ENCODE assay signal across 14 mouse cellular contexts in the genomic region with DNA sequence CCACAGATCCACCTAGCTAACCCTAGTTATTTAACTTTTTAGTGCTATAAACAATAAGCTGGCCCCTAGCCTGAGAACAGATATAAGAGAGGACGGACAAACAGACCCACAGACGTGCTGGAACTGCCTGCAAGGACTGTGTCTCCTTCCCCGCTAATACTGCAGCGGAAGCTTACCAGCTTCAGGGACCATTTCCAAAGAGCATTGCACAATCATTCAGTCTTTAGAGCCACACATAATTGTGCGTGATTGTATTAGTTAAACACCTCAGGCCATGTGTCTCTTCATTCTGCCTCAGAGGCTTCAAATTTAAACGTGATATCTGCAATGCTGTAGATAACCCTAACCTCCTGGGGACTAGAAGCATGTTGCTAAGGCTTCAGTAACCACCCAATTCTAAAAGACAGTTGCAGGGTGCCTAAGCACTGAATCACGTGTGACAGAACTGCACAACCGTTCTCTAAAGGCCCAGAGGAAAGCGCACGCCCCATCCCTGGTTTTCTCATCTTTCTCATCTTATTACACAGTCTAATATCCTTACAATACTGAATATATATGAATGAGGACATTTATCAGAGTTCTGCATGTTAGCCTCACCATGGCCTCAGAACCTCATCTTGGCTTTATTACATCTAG.
DNase-seq lines count a peak whose midpoint lies in the region; ATAC-seq and TF ChIP-seq lines count a peak whose summit lies in the region.
"Had no signal": no experiment of that assay in that cellular context is flagged by ENCODE, and none has a peak within 500 bp of the region (broad histone marks: within the 10 kb centered on the region; RNA-seq: fewer than 3 reads in every experiment).

No protein-coding gene starts in this region.

- no peak overlapping the region for H3K9ac ChIP-seq in heart, embryonic 12.5 days
- no peak overlapping the region for H3K9ac ChIP-seq in lung, postnatal 0 days (replicated peaks; ENCODE audit: low read depth)
- H3K9ac ChIP-seq in embryonic facial prominence, embryonic 14.5 days (ENCODE audit: low read depth, low read length), result no peak overlapping the region
- H3K9ac ChIP-seq in midbrain, postnatal 0 days (replicated peaks; ENCODE audit: low read length, poor library complexity, severe bottlenecking), result no peak overlapping the region
- H3K9ac ChIP-seq: heart, embryonic 15.5 days had no signal

- H3K27me3 ChIP-seq in heart, embryonic 12.5 days (replicated peaks), result no peaks in the 10 kb centered on the region
- no peaks in the 10 kb centered on the region for H3K27me3 ChIP-seq in lung, postnatal 0 days (replicated peaks; ENCODE audit: insufficient read depth, low read length)
- H3K27me3 ChIP-seq in embryonic facial prominence, embryonic 14.5 days (replicated peaks; ENCODE audit: control insufficient read depth, insufficient read depth, low read length), result no peaks in the 10 kb centered on the region
- no peaks in the 10 kb centered on the region for H3K27me3 ChIP-seq in midbrain, postnatal 0 days (ENCODE audit: insufficient read depth, low read length)
- H3K27me3 ChIP-seq: heart, embryonic 15.5 days had no signal

- no peak overlapping the region for H3K4me2 ChIP-seq in heart, embryonic 12.5 days
- no peak overlapping the region for H3K4me2 ChIP-seq in lung, postnatal 0 days (replicated peaks; ENCODE audit: low read depth, low read length)
- no peak overlapping the region for H3K4me2 ChIP-seq in embryonic facial prominence, embryonic 14.5 days (ENCODE audit: low read depth, low read length)
- no peak overlapping the region for H3K4me2 ChIP-seq in midbrain, postnatal 0 days (ENCODE audit: low read depth, low read length, poor library complexity, severe bottlenecking)
- H3K4me2 ChIP-seq: heart, embryonic 15.5 days had no signal

- WGBS in heart, embryonic 12.5 days, result 74% methylated on average over 10 of the region's 10 CpGs
- 59% methylated on average over 10 of the region's 10 CpGs for WGBS in lung, postnatal 0 days
- 64% methylated on average over 10 of the region's 10 CpGs for WGBS in embryonic facial prominence, embryonic 14.5 days
- 42% methylated on average over 10 of the region's 10 CpGs for WGBS in midbrain, postnatal 0 days

- no peak overlapping the region for H3K27ac ChIP-seq in heart, embryonic 12.5 days (ENCODE audit: poor library complexity, severe bottlenecking)
- no peak overlapping the region for H3K27ac ChIP-seq in lung, postnatal 0 days (ENCODE audit: low read length)
- no peak overlapping the region for H3K27ac ChIP-seq in embryonic facial prominence, embryonic 14.5 days (replicated peaks; ENCODE audit: low read depth, low read length)
- H3K27ac ChIP-seq in midbrain, postnatal 0 days (ENCODE audit: low read depth, low read length), result no peak overlapping the region
- H3K27ac ChIP-seq: heart, embryonic 15.5 days had no signal

- no peaks in the 10 kb centered on the region for H3K9me3 ChIP-seq in heart, embryonic 12.5 days (replicated peaks)
- no peaks in the 10 kb centered on the region for H3K9me3 ChIP-seq in lung, postnatal 0 days (ENCODE audit: low read length)
- no peaks in the 10 kb centered on the region for H3K9me3 ChIP-seq in embryonic facial prominence, embryonic 14.5 days (ENCODE audit: control insufficient read depth, low read length)
- H3K9me3 ChIP-seq in midbrain, postnatal 0 days (ENCODE audit: low read length), result no peaks in the 10 kb centered on the region
- H3K9me3 ChIP-seq: heart, embryonic 15.5 days had no signal

- no peak overlapping the region for H3K4me3 ChIP-seq in heart, embryonic 12.5 days
- H3K4me3 ChIP-seq in lung, postnatal 0 days (ENCODE audit: low read depth, low read length), result no peak overlapping the region
- H3K4me3 ChIP-seq in embryonic facial prominence, embryonic 14.5 days (ENCODE audit: low read depth, low read length), result no peak overlapping the region
- no peak overlapping the region for H3K4me3 ChIP-seq in midbrain, postnatal 0 days (ENCODE audit: low read depth, low read length)
- H3K4me3 ChIP-seq: heart, embryonic 15.5 days had no signal

- ATAC-seq in heart, embryonic 12.5 days (ENCODE audit: insufficient number of reproducible peaks, low FRiP score), result no peak
- ATAC-seq in lung, postnatal 0 days, result no peak
- ATAC-seq in embryonic facial prominence, embryonic 14.5 days (ENCODE audit: low read depth), result peak; percentile 26; the same call in 1 of the 2 replicates
- 0 out of 2 replicates have a peak, but pooled peaks have one; percentile 7 for ATAC-seq in midbrain, postnatal 0 days (ENCODE audit: low FRiP score)
- ATAC-seq: activated CD4-positive, CD25-positive, alpha-beta regulatory T cell, adult 4 months; CD4-positive, CD25-positive, alpha-beta regulatory T cell, adult 4 months had no signal

- no peaks in the 10 kb centered on the region for H3K4me1 ChIP-seq in heart, embryonic 12.5 days (replicated peaks)
- no peaks in the 10 kb centered on the region for H3K4me1 ChIP-seq in lung, postnatal 0 days (ENCODE audit: insufficient read depth, low read depth, low read length)
- peaks cover 6% of the 10 kb centered on the region; the same call in 1 of the 2 replicates for H3K4me1 ChIP-seq in embryonic facial prominence, embryonic 14.5 days (ENCODE audit: control insufficient read depth, insufficient read depth, low read length)
- no peaks in the 10 kb centered on the region for H3K4me1 ChIP-seq in midbrain, postnatal 0 days (ENCODE audit: insufficient read depth, low read length)
- H3K4me1 ChIP-seq: heart, embryonic 15.5 days had no signal

- DNase-seq in heart, adult 18-20 months, result peak; percentile 40 to 50
- peak; percentile 5 for DNase-seq in lung, postnatal 0 days (ENCODE audit: low spot score)
- no peak for DNase-seq in lung, postnatal 25 days (ENCODE audit: low spot score)
- no peak for DNase-seq in embryonic facial prominence, embryonic 14.5 days (ENCODE audit: low spot score)
- no peak for DNase-seq in midbrain, postnatal 0 days (ENCODE audit: low spot score)
- DNase-seq in yolk sac, embryonic 10.5 days (ENCODE audit: low spot score), result no peak
- DNase-seq: cerebellum, adult 9-11 months; kidney, adult 9 months; liver; thymus, adult 18-20 months had no signal

- H3K36me3 ChIP-seq in heart, embryonic 12.5 days, result 0 out of 2 replicates have a peak, but pooled peaks cover 3% of the 10 kb centered on the region
- no peaks in the 10 kb centered on the region for H3K36me3 ChIP-seq in lung, postnatal 0 days (ENCODE audit: insufficient read depth, low read length)
- no peaks in the 10 kb centered on the region for H3K36me3 ChIP-seq in embryonic facial prominence, embryonic 14.5 days (ENCODE audit: control insufficient read depth, insufficient read depth, low read length)
- no peaks in the 10 kb centered on the region for H3K36me3 ChIP-seq in midbrain, postnatal 0 days (ENCODE audit: insufficient read depth, low read length)
- H3K36me3 ChIP-seq: heart, embryonic 15.5 days had no signal

- TF ChIP-seq CTCF in lung, postnatal 0 days (IDR thresholded peaks at IDR 0.05), result no peak
- no peak for TF ChIP-seq CTCF in midbrain, postnatal 0 days (IDR thresholded peaks at IDR 0.05)

- no peak for TF ChIP-seq EP300 in lung, postnatal 0 days (IDR thresholded peaks at IDR 0.05)

Comparison
In these comparisons a context has a peak if more than half of its experiments do, and no peak if none do; other contexts are left out.
1. DNase-seq: peak in heart, adult 18-20 months (2 of 2) and lung, postnatal 0 days (single experiment); none in lung, postnatal 25 days (single experiment), embryonic facial prominence, embryonic 14.5 days (single experiment), midbrain, postnatal 0 days (single experiment) and yolk sac, embryonic 10.5 days (single experiment).
2. ATAC-seq: peak in embryonic facial prominence, embryonic 14.5 days (single experiment) and midbrain, postnatal 0 days (single experiment); none in heart, embryonic 12.5 days (single experiment) and lung, postnatal 0 days (single experiment).